Mouse (Mus musculus) midbrain, embryonic 10.5 days (tissue): ENCODE measurements around the gene Zfp85. TPM values are rescaled to one million over a fixed set of nuclear protein-coding genes. Genes with fewer than 3 reads are reported as not detected.
"Not testable (repeated sequence)": the region's sequence is repeated elsewhere in the genome, so short reads cannot be mapped to it uniquely, and the experiment has no call there.

Experiments used
- DNase-seq: peaks from one replicate; pipeline ENCODE4 v3.0.0-alpha.2; 2017; ENCODE audit warnings: low spot score
- H3K27ac ChIP-seq: fragments of 300-500 bp; sonication (generic); replicated peaks from 2 replicates; pipeline ENCODE4 v1.5.1; 2016; ENCODE audit warnings: mild to moderate bottlenecking
- H3K27me3 ChIP-seq: fragments of 300-500 bp; sonication (generic); 2 replicates; pipeline ENCODE4 v1.6.1; 2016; ENCODE audit warnings: low read depth, mild to moderate bottlenecking; ENCODE audit not compliant: poor library complexity, severe bottlenecking
- H3K36me3 ChIP-seq: fragments of 300-500 bp; sonication (generic); 2 replicates; pipeline ENCODE4 v1.6.1; 2016; ENCODE audit warnings: mild to moderate bottlenecking, moderate library complexity
- H3K4me1 ChIP-seq: fragments of 300-500 bp; sonication (generic); 2 replicates; pipeline ENCODE4 v1.6.1; 2016
- H3K4me3 ChIP-seq: fragments of 300-500 bp; sonication (generic); 2 replicates; pipeline ENCODE4 v1.5.1; 2016; ENCODE audit warnings: mild to moderate bottlenecking, moderate library complexity
- H3K9me3 ChIP-seq: fragments of 300-500 bp; sonication (generic); replicated peaks from 2 replicates; pipeline ENCODE4 v1.6.1; 2016; ENCODE audit warnings: mild to moderate bottlenecking
- WGBS: fragments of 180-500 bp; shearing (Covaris S2); methylation state at CpG from one replicate; pipeline ENCODE4 v1.1.7; 2016; 5-methylcytosine and 5-hydroxymethylcytosine counted together
- polyA plus RNA-seq: library from polyadenylated mRNA; unstranded; fragments of >200 nt; fragmentation: Nextera tagmentation; extraction: Ambion mirVana; gene quantifications from 2 replicates; pipeline ENCODE4 v1.2.1, GENCODE M21; 2016

Gene Zfp85
- polyA plus RNA-seq: 5.3 and 5.5 TPM in 2 replicates

DNA sequence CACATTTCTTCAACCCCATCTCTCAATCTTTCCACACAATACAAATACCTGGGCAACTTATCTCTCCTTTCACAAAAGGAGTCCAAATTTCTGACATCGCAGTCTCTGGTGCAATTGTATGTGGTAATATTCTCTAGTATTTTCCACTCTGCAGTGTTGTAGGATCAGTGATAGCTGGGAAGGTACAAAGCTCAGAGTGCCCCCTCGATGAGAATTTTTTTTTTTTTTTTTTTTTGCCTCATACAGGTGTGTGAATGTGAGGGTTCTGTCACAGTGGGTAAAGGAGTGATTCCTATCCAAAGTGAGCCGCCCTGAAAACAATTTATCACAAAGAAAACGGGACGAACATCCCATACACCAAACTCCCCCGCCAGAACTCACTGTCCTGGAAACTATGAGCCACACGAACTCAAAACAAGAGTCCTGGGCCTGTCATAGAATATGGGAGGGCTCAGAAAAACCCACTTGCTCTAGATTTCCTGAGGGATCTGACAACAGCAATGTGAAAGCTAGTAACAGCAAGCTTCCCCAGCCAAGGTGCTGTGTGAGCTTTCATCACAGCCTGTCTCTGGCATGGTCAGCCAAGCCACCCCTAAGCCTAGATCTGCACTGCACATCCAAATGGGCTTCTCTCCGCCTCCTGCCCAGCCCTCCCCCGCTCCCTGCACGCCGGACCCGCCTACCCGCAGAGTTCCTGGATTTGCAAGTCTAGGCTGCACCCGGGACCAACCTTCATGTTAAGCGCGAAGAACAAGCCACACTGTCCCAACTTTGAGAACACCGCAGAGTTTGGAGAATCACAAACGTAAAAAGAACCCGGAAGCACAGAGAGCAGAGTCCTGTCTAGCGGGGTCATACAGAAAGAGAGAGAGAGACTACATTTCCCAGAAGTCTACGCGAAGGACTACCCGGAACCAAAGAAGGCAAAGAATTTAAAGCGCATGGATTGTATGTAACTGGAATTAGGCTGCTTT lies at the start of gene Zfp85:
Gene Zfp85 (minus strand): TSS at position 896 of the 974 bp plus-strand sequence.
- H3K27ac ChIP-seq: peak within 1 kb of the TSS; percentile 88
- whole genome bisulfite sequencing: 9% methylated on average over 24 of the region's 24 CpGs

DNA sequence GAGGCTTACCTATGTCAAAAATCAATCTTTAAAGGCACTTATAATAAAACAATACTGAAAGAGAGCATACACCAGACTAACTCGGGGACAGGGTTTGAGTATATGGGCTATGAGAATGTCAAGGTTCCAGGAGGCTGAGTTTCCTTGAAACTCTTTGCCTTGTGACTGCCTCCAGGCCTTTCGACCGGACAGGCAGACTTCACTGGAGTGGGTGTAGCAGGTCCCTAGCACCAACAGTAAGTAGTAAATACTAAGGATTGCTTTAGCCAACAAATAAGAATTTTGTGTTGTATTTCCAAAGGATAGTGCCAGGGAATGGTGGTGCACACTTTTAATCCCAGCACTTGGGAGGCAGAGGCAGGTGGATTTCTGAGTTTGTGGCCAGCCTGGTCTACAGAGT lies 44.1 kb upstream of the Zfp85 start:
- H3K4me3 ChIP-seq, H3K27ac ChIP-seq, H3K27me3 ChIP-seq, DNase-seq, H3K4me1 ChIP-seq, H3K9me3 ChIP-seq, H3K36me3 ChIP-seq: not testable (repeated sequence)
- WGBS: 93% methylated on average over 3 of the region's 3 CpGs

More for the DNA sequence above, at the start of gene Zfp85:
- Histone ChIP-seq H3K9me3 (no peaks in the 10 kb centered on the region; the same call in 1 of the 2 replicates), H3K4me1 (peaks cover 7% of the 10 kb centered on the region), H3K27me3 (no peaks in the 10 kb centered on the region), H3K36me3 (peaks cover 18% of the 10 kb centered on the region), H3K4me3 (peak within 1 kb of the TSS; percentile 74)
- peak; percentile 68 for DNase-seq

DNA sequence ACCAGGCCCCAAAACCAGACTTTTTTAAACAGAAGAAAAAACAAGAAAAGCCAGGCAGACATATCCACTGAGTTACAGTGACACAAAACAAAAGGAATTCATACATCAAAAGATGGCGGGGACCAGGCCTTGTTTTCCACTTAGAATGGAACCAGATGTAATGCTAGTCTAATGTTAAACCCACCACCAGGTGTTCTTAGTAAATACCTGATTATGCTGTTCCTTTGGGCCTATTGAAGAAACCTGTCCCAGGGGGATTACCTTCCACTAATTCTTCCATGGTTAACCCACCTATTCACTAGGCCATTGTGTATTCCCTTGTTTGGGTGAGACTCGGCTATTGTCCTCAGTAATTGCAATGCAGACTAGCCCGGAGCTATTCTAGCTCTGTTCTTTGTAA lies 43.6 kb upstream of the Zfp85 start:
- no peaks in the 10 kb centered on the region for H3K4me1 ChIP-seq
- 76% methylated on average over 3 of the region's 3 CpGs for WGBS
- H3K4me3 ChIP-seq: no peak overlapping the region
- no peaks in the 10 kb centered on the region for H3K27me3 ChIP-seq
- H3K9me3 ChIP-seq: no peaks in the 10 kb centered on the region
- no peak for DNase-seq
- no peak overlapping the region for H3K27ac ChIP-seq
- no peaks in the 10 kb centered on the region for H3K36me3 ChIP-seq

- Histone ChIP-seq H3K4me3 (no peak overlapping the region), H3K27me3 (no peaks in the 10 kb centered on the region), H3K36me3 (peaks cover 28% of the 10 kb centered on the region), H3K9me3 (no peaks in the 10 kb centered on the region; the same call in 1 of the 2 replicates), H3K27ac (no peak overlapping the region), H3K4me1 (no peaks in the 10 kb centered on the region)
- WGBS: 92% methylated on average over 10 of the region's 10 CpGs
- no peak for DNase-seq
These were observed 37.0 kb upstream of the Zfp85 start for GRCm38 (mm10) chr13:67791921-67792455.

- Histone ChIP-seq H3K9me3 (no peaks in the 10 kb centered on the region), H3K4me1 (peaks cover 7% of the 10 kb centered on the region), H3K27ac (peak within 1 kb of the TSS; percentile 85), H3K27me3 (no peaks in the 10 kb centered on the region), H3K36me3 (0 out of 2 replicates have a peak, but pooled peaks cover 6% of the 10 kb centered on the region), H3K4me3 (peak within 1 kb of the TSS; percentile 79)
- peak; percentile 66 for DNase-seq
- 7% methylated on average over 26 of the region's 26 CpGs for WGBS
These were observed 24.5 kb upstream of the Zfp85 start, which contains the start of gene Zfp493 for GRCm38 (mm10) chr13:67779265-67780221. Zfp493 (plus strand) TSS chr13:67779693.

DNA sequence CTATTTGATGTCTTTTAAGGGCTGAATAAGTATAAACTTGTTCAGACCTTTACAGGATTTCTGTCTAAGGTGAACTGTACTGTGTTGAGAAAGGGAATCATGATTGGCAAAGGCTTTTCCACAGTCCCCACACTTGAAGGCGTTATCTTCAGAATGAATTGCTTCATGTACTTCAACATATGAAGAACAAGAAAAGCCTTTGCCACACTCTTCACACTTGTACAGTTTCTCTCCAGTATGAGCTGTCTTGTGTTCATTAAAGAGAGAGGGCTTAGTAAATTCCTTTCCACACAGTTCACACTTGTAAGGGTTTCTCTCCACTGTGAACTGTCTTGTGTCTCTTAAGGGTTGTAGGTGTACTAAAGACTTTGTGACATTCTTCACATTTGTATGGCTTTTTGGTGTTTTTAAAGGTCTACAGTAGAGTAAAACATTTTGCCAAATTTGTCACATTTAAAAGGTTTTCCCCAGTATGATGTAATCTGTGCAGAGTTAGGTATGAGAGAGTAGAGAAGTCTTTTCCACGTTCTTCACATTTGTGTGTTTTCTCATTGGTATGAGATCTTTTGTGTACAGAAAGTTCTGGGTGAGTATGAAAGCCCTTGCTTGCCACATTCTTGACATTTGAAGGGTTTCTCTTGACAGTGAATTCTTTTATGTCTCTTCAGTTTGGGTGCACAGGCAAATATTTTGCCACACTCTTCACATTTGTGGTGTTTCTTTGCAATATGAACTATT lies 8.2 kb upstream of the Zfp85 start:
- Histone ChIP-seq H3K4me1 (no peaks in the 10 kb centered on the region), H3K36me3 (no peaks in the 10 kb centered on the region), H3K4me3 (no peak overlapping the region), H3K27me3 (no peaks in the 10 kb centered on the region), H3K27ac (no peak overlapping the region), H3K9me3 (no peaks in the 10 kb centered on the region)
- 84% methylated on average over 2 of the region's 2 CpGs for WGBS
- no peak for DNase-seq

DNA sequence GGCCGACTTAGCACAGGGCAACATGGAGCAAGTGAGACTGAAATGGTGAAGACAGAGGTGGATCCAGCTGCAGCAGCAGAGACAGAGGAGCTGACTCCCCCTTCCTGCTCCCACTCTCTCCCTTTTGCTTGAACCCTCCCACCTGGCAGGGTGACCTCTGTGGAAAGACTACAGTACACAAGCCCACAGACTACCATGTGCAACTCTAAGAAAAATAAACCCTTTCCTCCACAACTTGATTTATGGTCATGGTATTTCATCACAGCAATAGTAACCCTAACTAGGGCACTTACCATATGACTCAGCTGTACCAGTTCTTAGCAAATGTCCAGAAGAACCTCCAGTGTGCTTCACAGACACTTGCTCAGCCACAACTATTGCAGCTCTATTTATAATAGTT lies 4.9 kb upstream of the Zfp85 start:
- no peak overlapping the region for H3K4me3 ChIP-seq
- H3K36me3 ChIP-seq: no peaks in the 10 kb centered on the region
- no peaks in the 10 kb centered on the region for H3K4me1 ChIP-seq
- no peaks in the 10 kb centered on the region for H3K27me3 ChIP-seq
- no peak overlapping the region for H3K27ac ChIP-seq
- no peak for DNase-seq
- H3K9me3 ChIP-seq: no peaks in the 10 kb centered on the region
- WGBS: 82% methylated on average over 1 of the region's 1 CpGs

GRCm38 (mm10) chr13:67755761-67756160 lies 733 bp upstream of the Zfp85 start:
- Histone ChIP-seq H3K27ac (no peak overlapping the region), H3K36me3 (peaks cover 11% of the 10 kb centered on the region), H3K4me3 (no peak overlapping the region), H3K9me3 (no peaks in the 10 kb centered on the region), H3K27me3 (no peaks in the 10 kb centered on the region), H3K4me1 (peaks cover 7% of the 10 kb centered on the region)
- DNase-seq: no peak
- 89% methylated on average over 6 of the region's 6 CpGs for WGBS

GRCm38 (mm10) chr13:67743896-67744295 lies 11.1 kb downstream of the Zfp85 start:
- Histone ChIP-seq H3K4me3 (no peak overlapping the region), H3K4me1 (no peaks in the 10 kb centered on the region), H3K27ac (no peak overlapping the region), H3K36me3 (peaks cover 27% of the 10 kb centered on the region), H3K9me3 (peaks cover 21% of the 10 kb centered on the region), H3K27me3 (no peaks in the 10 kb centered on the region)
- DNase-seq: no peak
- 88% methylated on average over 9 of the region's 9 CpGs for WGBS

GRCm38 (mm10) chr13:67742941-67743340 lies 12.1 kb downstream of the Zfp85 start:
- Histone ChIP-seq H3K4me1 (no peaks in the 10 kb centered on the region), H3K27me3 (no peaks in the 10 kb centered on the region), H3K36me3 (peaks cover 18% of the 10 kb centered on the region), H3K9me3 (peaks cover 12% of the 10 kb centered on the region; the same call in 1 of the 2 replicates), H3K27ac (no peak overlapping the region), H3K4me3 (no peak overlapping the region)
- DNase-seq: no peak
- WGBS: 92% methylated on average over 3 of the region's 3 CpGs

DNA sequence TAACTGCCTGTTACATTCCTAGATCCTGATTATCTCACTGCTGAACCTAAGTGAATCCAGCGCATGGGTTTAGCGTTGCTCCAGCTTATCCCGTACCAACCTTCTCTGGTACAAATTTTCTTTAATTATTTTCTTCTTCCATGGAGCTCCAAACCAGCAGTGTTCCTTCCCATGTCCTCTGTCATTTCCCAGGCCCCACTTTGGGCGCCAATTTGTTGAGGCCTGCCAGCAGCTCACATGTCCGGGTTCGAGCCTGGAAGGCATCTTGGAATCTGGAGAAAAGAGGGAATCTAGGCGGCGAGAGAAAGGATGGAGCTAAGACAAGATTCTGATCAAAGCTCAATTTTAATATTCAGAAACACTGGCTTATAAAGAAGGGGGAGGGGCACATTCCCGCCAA lies 20.6 kb downstream of the Zfp85 start:
- H3K27ac ChIP-seq, DNase-seq, H3K4me1 ChIP-seq, H3K36me3 ChIP-seq, H3K4me3 ChIP-seq, H3K27me3 ChIP-seq: not testable (repeated sequence)
- 93% methylated on average over 9 of the region's 9 CpGs for WGBS
- H3K9me3 ChIP-seq: peaks cover 26% of the 10 kb centered on the region

DNA sequence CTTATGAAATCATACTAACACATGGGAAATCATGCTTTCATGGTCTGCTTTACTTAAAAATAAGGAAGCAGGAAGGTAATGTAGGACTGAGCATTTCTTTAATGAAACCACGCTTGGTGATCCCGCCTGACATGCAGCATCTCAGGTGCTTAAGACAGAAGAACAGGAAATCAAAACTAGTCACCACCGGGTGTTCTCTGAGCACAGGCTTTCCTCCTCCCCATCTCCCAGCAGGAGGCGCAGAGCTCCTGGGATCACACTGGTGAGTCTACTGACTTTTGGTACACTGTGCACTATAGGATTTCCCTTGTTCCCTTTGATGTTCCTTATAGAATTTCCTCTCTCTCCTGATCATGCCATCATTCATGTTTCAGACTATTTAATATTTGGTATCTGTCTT lies 25.6 kb downstream of the Zfp85 start:
- 58% methylated on average over 4 of the region's 4 CpGs for WGBS
- not testable (repeated sequence) for DNase-seq
- peak overlapping the region; percentile 69 for H3K4me3 ChIP-seq

More for the DNA sequence above, 25.6 kb downstream of the Zfp85 start:
- not testable (repeated sequence) for H3K36me3 ChIP-seq, H3K27me3 ChIP-seq
- peaks cover 20% of the 10 kb centered on the region for H3K4me1 ChIP-seq
- H3K27ac ChIP-seq: peak overlapping the region; percentile 87; the same call in 1 of the 2 replicates
- H3K9me3 ChIP-seq: peaks cover 22% of the 10 kb centered on the region
